Mouse (Mus musculus): ENCODE data around the gene Zfp619. TPM values are rescaled to one million over a fixed set of nuclear protein-coding genes. Genes with fewer than 3 reads are reported as not detected.
"Not testable (repeated sequence)": the region's sequence is repeated elsewhere in the genome, so short reads cannot be mapped to it uniquely, and the experiment has no call there.

Gene Zfp619
- total RNA-seq, 2 experiments from 2014 or later, result 3.8 to 4.0 TPM

- peak; percentile 33 to 60 for DNase-seq (ENCODE audit: extremely low spot score in 1 of 2, low spot score in 1 of 2)
Measured at GRCm38 (mm10) chr7:39588471-39589041, 71.0 kb downstream of the Zfp619 start.

DNA sequence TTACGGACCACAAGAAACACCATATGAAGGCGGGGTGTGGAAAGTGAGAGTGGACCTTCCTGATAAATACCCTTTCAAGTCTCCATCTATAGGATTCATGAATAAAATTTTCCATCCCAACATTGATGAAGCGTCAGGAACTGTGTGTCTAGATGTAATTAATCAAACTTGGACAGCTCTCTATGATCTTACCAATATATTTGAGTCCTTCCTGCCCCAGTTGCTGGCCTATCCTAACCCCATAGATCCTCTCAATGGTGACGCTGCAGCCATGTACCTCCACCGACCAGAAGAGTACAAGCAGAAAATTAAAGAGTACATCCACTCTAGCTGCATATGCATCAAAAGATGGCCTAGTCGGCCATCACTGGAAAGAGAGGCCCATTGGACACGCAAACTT lies 71.5 kb downstream of the Zfp619 start:
- not testable (repeated sequence) for DNase-seq (ENCODE audit: extremely low spot score in 1 of 2, low spot score in 1 of 2)

Other genes with a start within 250 kb of the Zfp619 start
- not detected for gene Gm5114, start 104.6 kb upstream of the Zfp619 start, total RNA-seq (2021)

Measured in layer of hippocampus, postnatal 25 days (tissue).